ENCODE assay signal across 9 mouse cellular contexts in genomic region chr17:56934545-56935330, GRCm38 (mm10). TPM values are rescaled to one million over a fixed set of nuclear protein-coding genes. Genes with fewer than 3 reads are reported as not detected.
A peak's percentile ranks its signal among the peaks of the same experiment; 100 is the strongest.
DNase-seq lines count a peak whose midpoint lies in the region; ATAC-seq lines count a peak whose summit lies in the region.
"Had no signal": no experiment of that assay in that cellular context is flagged by ENCODE, and none has a peak within 500 bp of the region (broad histone marks: within the 10 kb centered on the region; RNA-seq: fewer than 3 reads in every experiment).

No protein-coding gene starts in this region.

- DNase-seq in adrenal gland, postnatal 10 days: peak; percentile 11
- no peak for DNase-seq in adrenal gland, postnatal 36 days
- peak; percentile 23 to 29 for DNase-seq in right cerebral cortex, adult 2 months (ENCODE audit: low spot score in 2 of 2)
- DNase-seq in right cerebral cortex, adult 18-20 months: no peak
- DNase-seq in forelimb bud, embryonic 11.5 days (ENCODE audit: low read depth, low spot score): peak; percentile 20
- no peak for DNase-seq in adrenal gland, adult 2 months

- peak overlapping the region; percentile 91 for H3K4me2 ChIP-seq in limb, embryonic 12.5 days
- H3K4me2 ChIP-seq in midbrain, embryonic 16.5 days (ENCODE audit: low read length): peak overlapping the region; percentile 73

- peak; percentile 58 for ATAC-seq in limb, embryonic 12.5 days (ENCODE audit: insufficient number of reproducible peaks, insufficient read depth, low FRiP score, low TSS enrichment, low read depth)
- peak; percentile 59 for ATAC-seq in midbrain, embryonic 16.5 days

- H3K27me3 ChIP-seq in limb, embryonic 12.5 days: no peaks in the 10 kb centered on the region
- H3K27me3 ChIP-seq in midbrain, embryonic 16.5 days (ENCODE audit: control insufficient read depth, insufficient read depth, low read depth, low read length): no peaks in the 10 kb centered on the region

- peak overlapping the region; percentile 94 for H3K4me3 ChIP-seq in limb, embryonic 12.5 days (replicated peaks)
- peak overlapping the region; percentile 92 for H3K4me3 ChIP-seq in midbrain, embryonic 16.5 days (ENCODE audit: low read depth, low read length)

- H3K27ac ChIP-seq in limb, embryonic 12.5 days: peak overlapping the region; percentile 83
- peak overlapping the region; percentile 86 for H3K27ac ChIP-seq in midbrain, embryonic 16.5 days (ENCODE audit: low read length)

- 0 out of 2 replicates have a peak, but pooled peaks cover 2% of the 10 kb centered on the region for H3K9me3 ChIP-seq in limb, embryonic 12.5 days
- H3K9me3 ChIP-seq in midbrain, embryonic 16.5 days (replicated peaks; ENCODE audit: control insufficient read depth, low read length, poor library complexity, severe bottlenecking): no peaks in the 10 kb centered on the region

- H3K4me1 ChIP-seq in limb, embryonic 12.5 days (replicated peaks): peaks cover 26% of the 10 kb centered on the region
- H3K4me1 ChIP-seq in midbrain, embryonic 16.5 days (ENCODE audit: control insufficient read depth, insufficient read depth, low read length): peaks cover 34% of the 10 kb centered on the region

- H3K36me3 ChIP-seq in limb, embryonic 12.5 days: peaks cover 13% of the 10 kb centered on the region; the same call in 1 of the 2 replicates
- H3K36me3 ChIP-seq in midbrain, embryonic 16.5 days (ENCODE audit: control insufficient read depth, insufficient read depth, low read length): no peaks in the 10 kb centered on the region

- WGBS in limb, embryonic 12.5 days: under 1% methylated on average over 42 of the region's 45 CpGs
- 1% methylated on average over 42 of the region's 45 CpGs for WGBS in midbrain, embryonic 16.5 days

- H3K9ac ChIP-seq in limb, embryonic 12.5 days (replicated peaks): peak overlapping the region; percentile 97
- peak overlapping the region; percentile 88 for H3K9ac ChIP-seq in midbrain, embryonic 16.5 days (ENCODE audit: low read depth, low read length)

RNA-seq across cellular contexts. Expression of gene Mllt1, which starts 0.5 kb away (rescaled TPM):
- total RNA-seq in adrenal gland, postnatal 10 days (2021): 10 to 100 TPM; 27.9 to 33.6 TPM
- 10 to 100 TPM; 32.6 to 35.6 TPM for total RNA-seq in adrenal gland, postnatal 36 days (2021)
- polyA plus RNA-seq in limb, embryonic 12.5 days (2016; fragmentation: Nextera tagmentation; extraction: Ambion mirVana): 93.0 and 97.1 TPM in 2 replicates
- 91.4 and 95.3 TPM in 2 replicates for polyA plus RNA-seq in midbrain, embryonic 16.5 days (2015; fragmentation: Nextera tagmentation; extraction: Ambion mirVana)
- 10 to 100 TPM; 32.9 to 46.8 TPM for total RNA-seq in adrenal gland, adult 2 months (2021)
- polyA plus RNA-seq in adrenal gland, adult 2 months (2012; rRNA removed): 54.8 and 55.0 TPM in 2 replicates

RNA-seq across cellular contexts. Expression of gene Acer1, which starts 47.2 kb away (rescaled TPM):
- not detected for total RNA-seq in adrenal gland, postnatal 10 days (2021)
- under 1 TPM in 1 of 2 experiments, not detected in 1; 0.23 TPM for total RNA-seq in adrenal gland, postnatal 36 days (2021)
- not detected in 2 replicates for polyA plus RNA-seq in limb, embryonic 12.5 days (2016; fragmentation: Nextera tagmentation; extraction: Ambion mirVana)
- polyA plus RNA-seq in midbrain, embryonic 16.5 days (2015; fragmentation: Nextera tagmentation; extraction: Ambion mirVana): not detected in 2 replicates
- under 1 TPM in 1 of 2 experiments, not detected in 1; 0.23 TPM for total RNA-seq in adrenal gland, adult 2 months (2021)
- 0.42 and 0.51 TPM in 2 replicates for polyA plus RNA-seq in adrenal gland, adult 2 months (2012; rRNA removed)
- total RNA-seq: gastrocnemius, adult 8-10 months had no signal

RNA-seq across cellular contexts. Expression of gene Clpp, which starts 55.4 kb away (rescaled TPM):
- 10 to 100 TPM; 95.9 TPM for total RNA-seq in adrenal gland, postnatal 10 days (2021)
- 100 to 1,000 TPM; 110 to 114 TPM for total RNA-seq in adrenal gland, postnatal 36 days (2021)
- polyA plus RNA-seq in limb, embryonic 12.5 days (2016; fragmentation: Nextera tagmentation; extraction: Ambion mirVana): 147 and 151 TPM in 2 replicates
- 164 and 171 TPM in 2 replicates for polyA plus RNA-seq in midbrain, embryonic 16.5 days (2015; fragmentation: Nextera tagmentation; extraction: Ambion mirVana)
- 100 to 1,000 TPM; 118 to 140 TPM for total RNA-seq in adrenal gland, adult 2 months (2021)
- 378 and 412 TPM in 2 replicates for polyA plus RNA-seq in adrenal gland, adult 2 months (2012; rRNA removed)

RNA-seq across cellular contexts. Expression of gene 1700061G19Rik, which starts 59.5 kb away (rescaled TPM):
- total RNA-seq in adrenal gland, postnatal 10 days (2021): 1 to 10 TPM; 1.2 to 2.6 TPM
- 10 to 100 TPM in 1 of 2 experiments, 1 to 10 TPM in 1; 4.8 to 12.3 TPM for total RNA-seq in adrenal gland, postnatal 36 days (2021)
- 0.26 and 0.52 TPM in 2 replicates for polyA plus RNA-seq in limb, embryonic 12.5 days (2016; fragmentation: Nextera tagmentation; extraction: Ambion mirVana)
- 0.57 and 0.63 TPM in 2 replicates for polyA plus RNA-seq in midbrain, embryonic 16.5 days (2015; fragmentation: Nextera tagmentation; extraction: Ambion mirVana)
- total RNA-seq in adrenal gland, adult 2 months (2021): 1 to 10 TPM; 2.7 to 5.1 TPM
- 0.07 and 0.13 TPM in 2 replicates for polyA plus RNA-seq in adrenal gland, adult 2 months (2012; rRNA removed)
- total RNA-seq: gastrocnemius, adult 8-10 months had no signal

Comparison
In these comparisons a context has a peak if more than half of its experiments do, and no peak if none do; other contexts are left out.
1. DNase-seq: peak in adrenal gland, postnatal 10 days (single experiment), right cerebral cortex, adult 2 months (2 of 2) and forelimb bud, embryonic 11.5 days (single experiment); none in adrenal gland, postnatal 36 days (0 of 2), right cerebral cortex, adult 18-20 months (single experiment) and adrenal gland, adult 2 months (single experiment).